Mouse (Mus musculus) fibroblast of lung, adult 2 months (primary cell): ENCODE data around the gene Mlkl.

ENCODE experiments used
- DNase-seq: peaks from one replicate; pipeline ENCODE4 v3.0.0-alpha.2; 2011; ENCODE audit warnings: low read depth

Mlkl gene

GRCm38 (mm10) chr8:111337890-111338347 is at the start of gene Mlkl:
Mlkl (minus strand) TSS chr8:111338177.
- DNase-seq, result no peak

- no peak for DNase-seq
Observed at GRCm38 (mm10) chr8:111385915-111386314, 47.9 kb upstream of the Mlkl start.

DNA sequence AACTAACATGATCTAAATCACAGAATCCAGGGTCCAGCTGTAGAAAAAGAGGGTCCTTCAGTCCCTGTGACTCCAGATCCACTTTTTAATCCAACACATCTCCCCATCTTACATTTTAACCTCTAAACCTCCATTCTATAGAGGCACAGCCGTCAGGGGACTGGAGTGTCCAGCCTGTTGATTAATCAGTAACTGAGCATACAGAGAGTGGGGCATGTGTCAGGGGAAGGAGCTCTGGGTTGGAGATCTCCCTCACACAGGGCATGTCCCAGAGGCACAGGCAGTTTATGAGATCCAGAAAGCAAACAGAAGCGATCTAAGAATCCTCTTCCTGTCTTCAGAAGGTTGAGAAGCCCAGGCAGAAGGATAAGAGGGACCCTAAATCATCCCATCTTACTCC is 46.7 kb upstream of the Mlkl start:
- no peak for DNase-seq

GRCm38 (mm10) chr8:111375192-111375591 is 37.2 kb upstream of the Mlkl start:
- DNase-seq, result no peak

DNA sequence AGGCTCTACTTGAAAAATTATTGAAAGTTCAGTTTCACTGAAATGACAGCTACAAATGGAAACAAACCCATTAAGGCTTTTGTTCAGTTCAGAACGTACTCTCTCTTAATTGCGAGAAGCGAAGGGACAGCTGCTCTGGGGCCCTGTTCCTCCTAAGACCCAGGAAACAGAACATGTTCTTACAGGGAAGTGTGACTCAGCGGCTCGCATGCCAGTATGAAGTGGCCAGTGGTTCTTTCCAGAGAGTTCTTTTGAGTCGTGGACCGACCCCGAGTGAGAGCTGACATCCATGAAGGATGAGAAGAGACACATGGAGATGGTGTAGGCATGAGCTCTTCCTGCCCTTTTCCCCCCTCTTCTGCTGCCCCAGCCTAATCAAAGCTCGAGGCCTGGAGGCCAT is 31.7 kb upstream of the Mlkl start:
- no peak for DNase-seq

GRCm38 (mm10) chr8:111367350-111367749 is 29.4 kb upstream of the Mlkl start:
- DNase-seq, result no peak

DNA sequence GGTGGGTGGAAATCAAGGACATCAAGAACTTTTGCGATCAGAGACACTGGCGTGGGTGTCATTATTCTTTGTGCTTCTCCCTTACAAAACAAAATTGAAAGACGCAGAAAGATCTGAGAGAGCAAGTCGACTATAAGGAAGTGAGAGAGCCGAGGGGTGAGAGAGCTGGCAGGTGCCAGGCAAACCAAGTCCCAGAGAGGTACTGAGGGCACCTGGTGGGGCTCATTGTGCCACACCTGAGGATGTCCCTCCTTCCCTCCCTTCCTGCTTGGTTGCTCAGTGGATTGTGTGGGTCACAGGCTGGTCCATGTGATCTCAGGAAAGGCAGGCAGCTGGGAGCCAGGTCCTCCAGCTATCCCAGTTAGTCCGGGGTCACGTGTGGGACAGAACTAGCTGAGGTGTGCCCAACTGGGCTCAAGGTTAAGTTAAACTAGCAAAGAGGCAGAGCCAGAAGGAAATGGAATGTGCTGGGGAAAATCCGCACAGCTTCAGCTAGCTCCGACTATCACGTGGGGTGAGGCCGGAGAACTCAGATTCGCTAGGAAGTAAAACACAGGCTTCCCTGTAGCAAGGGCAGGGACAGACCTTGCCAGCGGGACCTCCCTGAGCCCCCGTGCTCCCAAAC is 28.7 kb upstream of the Mlkl start:
- no peak for DNase-seq

DNA sequence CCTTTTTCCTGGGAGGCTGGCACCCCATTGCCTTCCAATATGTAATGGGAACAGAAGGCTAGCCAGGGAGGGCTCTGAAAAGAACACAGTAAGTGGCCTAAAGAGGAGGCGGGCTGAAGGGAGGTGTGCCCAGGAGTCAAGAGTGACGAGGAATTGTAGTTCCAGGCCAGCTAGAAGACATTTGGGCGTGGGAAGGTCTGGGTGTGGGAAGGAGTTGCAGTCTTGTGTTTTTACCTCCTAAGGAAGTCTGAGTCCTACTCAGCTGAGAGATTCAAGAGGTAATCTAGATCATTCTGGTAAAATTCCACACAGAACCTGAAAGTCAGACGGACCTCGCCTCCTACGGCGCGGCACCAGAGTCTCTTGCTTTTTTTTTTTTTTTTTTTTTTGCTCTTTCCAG is 25.5 kb upstream of the Mlkl start:
- no peak for DNase-seq

- no peak for DNase-seq
Observed at GRCm38 (mm10) chr8:111360579-111361209, 22.7 kb upstream of the Mlkl start.

GRCm38 (mm10) chr8:111359936-111360335 is 22.0 kb upstream of the Mlkl start:
- DNase-seq, result no peak

DNA sequence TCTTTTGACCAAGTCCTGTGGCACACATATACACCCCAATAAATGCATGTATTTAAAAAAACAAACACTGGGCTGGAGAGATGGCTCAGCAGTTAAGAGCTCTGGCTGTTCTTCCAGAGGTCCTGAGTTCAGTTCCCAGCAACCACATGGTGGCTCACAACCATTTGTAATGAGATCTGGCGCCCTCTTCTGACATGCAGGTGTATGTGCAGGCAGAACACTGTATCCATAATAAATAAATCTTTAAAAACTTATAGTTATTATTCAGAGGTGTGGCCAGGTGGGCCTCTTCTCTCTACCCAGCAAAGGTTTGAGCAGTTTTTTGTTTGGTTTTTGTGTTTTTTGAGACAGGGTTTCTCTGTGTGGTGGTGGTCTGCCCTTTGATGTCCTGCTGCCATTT is 20.9 kb upstream of the Mlkl start:
- no peak for DNase-seq

DNA sequence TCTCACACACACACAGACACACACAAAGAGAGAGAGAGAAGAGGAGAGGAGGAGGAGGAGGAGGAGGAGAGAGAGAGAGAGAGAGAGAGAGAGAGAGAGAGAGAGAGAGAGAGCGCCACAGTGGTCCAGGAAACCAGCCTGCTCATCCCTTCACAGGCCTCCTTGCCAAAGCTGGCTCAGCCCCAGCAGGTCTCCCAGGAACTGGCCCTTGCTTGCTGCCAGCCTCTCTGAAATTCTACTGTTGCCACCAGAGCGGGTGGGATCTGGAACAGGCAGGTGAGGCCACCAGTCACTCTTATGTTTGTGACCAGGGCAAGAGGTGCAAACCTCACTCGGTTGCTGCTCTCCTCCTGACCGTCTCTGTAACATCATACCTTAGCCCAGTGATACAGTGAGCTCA is 19.5 kb upstream of the Mlkl start:
- DNase-seq, result no peak

DNA sequence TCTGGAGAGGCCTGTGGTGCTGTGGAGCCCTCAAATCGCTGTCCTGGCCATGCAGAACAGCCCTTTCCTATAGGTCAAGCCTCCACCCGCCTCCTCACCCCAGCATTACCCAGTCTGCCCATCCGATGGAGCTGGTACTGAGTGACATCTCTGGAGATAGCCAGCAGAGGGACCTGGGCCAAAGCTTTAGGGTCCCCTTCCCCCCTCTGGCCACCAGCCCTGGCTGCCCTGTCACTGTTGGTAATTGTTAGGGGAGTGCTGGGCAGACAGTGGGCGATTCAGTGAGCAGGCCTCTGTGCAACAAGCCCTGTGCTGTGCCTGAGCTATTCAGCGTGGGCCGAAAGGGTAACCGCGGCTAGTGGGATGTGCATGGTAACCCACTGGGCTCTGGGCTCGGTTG is 15.5 kb upstream of the Mlkl start:
- DNase-seq, result no peak

- DNase-seq, result no peak
Observed at GRCm38 (mm10) chr8:111352289-111352688, 14.3 kb upstream of the Mlkl start.

GRCm38 (mm10) chr8:111350577-111350976 is 12.6 kb upstream of the Mlkl start:
- DNase-seq, result no peak

GRCm38 (mm10) chr8:111343225-111343624 is 5.2 kb upstream of the Mlkl start:
- DNase-seq, result peak; percentile 56

- DNase-seq, result no peak
Observed at GRCm38 (mm10) chr8:111340186-111340585, 2.2 kb upstream of the Mlkl start.

DNA sequence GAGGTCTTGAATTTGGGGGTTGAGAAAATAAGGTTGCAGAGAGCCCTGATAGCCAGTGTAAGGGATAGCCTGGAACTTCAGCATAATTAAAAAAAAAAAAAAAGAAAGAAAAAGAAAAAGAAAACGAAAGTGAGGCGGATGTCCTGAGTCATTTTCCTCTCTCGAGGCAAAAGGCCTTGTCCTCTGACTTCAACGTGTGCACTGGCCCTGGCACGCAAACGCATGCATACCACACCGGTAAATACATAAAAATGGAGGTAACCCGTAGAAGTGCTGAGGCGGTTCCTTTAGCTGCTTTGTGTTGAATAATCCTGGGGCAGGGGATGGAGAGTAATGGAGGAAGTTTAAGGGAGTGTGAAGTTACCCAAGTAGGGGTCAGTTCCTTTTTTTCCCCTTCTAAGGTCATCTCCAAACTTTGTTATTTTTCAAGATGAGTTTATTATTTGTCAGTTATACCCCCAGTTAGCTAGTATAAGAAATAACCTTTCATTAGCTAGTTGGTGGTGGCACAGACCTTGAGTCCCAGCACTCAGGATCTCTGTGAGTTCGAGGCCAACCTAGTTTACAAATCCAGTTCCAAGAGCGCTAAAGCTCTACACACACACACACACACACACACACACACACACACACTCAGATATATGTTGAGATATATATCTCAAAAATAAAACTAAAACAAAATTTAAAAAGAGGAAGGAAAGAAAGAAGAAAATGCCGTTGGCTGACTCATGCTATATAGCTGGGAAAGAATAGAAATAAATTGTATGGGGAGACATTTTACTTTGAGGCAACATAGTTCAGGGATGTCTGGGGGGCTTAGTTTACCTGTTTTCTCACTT is 612 bp upstream of the Mlkl start:
- DNase-seq, result no peak

DNA sequence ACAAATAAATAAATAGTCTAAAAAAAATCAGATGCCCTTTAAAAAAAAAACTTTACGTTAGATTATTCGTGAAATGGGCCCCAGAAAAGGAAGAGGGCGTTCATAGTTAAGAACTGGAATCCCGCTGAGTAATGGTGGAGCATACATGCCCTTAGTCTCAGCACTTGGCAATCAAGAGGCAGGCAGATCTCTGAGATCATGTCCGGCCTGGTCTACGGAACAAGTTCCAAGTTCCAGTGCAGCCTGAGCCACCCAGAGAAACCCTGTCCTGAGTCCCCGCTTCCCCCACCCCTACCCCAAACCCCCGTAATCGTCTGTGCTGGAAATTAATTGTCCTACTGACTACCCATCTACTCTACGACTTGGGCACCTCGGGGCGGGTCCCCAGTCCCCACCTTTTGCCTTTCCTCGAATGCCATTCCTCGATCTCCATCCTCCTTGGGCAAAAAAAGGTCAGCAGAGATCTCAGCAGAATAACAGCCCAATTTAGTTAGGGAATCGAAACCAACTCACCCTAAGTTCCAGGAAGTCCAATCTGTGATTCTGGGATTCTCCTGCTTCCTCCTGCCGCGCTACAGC is 577 bp downstream of the Mlkl start:
- no peak for DNase-seq

- no peak for DNase-seq
Observed at GRCm38 (mm10) chr8:111336692-111337091, 1.3 kb downstream of the Mlkl start.

DNA sequence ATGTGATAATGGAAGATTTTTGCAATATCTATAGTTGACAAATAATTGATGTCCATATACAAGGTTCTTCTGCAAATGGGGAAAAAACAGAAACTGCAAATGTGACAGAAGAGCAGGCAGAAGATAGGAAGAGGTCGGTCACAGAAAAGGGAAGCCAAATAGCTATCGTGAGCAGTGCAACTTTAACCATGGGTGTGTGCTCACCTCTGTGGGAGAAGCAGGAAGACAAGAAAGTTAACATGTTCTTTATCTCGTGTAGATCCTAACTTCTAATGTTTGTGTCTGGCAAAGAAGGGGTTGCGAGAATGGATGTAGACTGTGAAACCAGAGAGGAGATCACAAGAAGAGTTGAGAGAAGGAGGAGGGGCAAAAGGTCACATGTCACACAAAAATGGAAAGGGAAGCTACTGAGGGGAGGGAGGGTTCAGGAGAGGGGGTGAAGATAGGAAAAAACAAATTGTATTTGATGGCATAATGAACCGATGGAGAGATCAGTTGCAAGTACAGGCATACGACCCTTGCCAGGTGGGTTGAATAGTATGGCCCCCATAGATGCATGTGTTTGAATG is 12.7 kb downstream of the Mlkl start:
- DNase-seq, result no peak

GRCm38 (mm10) chr8:111314729-111315128 is 23.2 kb downstream of the Mlkl start:
- no peak for DNase-seq
